ENCODE assay signal across 8 mouse cellular contexts in the genomic region with DNA sequence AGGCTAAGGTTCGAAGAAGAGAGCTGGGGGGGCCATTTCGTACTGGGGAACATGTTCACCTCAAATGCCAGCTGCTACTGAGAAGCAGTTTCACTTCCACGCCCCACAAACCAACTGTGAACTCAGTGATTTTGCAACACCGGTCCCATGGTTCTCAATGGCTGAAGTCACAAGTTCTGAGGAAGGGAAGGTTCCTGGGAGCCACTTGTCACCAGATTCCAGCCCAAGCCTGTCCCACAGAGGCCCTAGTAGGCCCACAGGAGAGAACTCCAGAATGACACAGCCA. TPM values are rescaled to one million over a fixed set of nuclear protein-coding genes. Genes with fewer than 3 reads are reported as not detected.
DNase-seq lines count a peak whose midpoint lies in the region; ATAC-seq and TF ChIP-seq lines count a peak whose summit lies in the region.

No protein-coding gene starts in this region.

- no peaks in the 10 kb centered on the region; the same call in 1 of the 2 replicates for H3K27me3 ChIP-seq in erythroblast, embryonic 14.5 days (ENCODE audit: control insufficient read depth)
- H3K27me3 ChIP-seq in G1E (ENCODE audit: insufficient read depth, low read length): peaks cover 31% of the 10 kb centered on the region
- no peaks in the 10 kb centered on the region for H3K27me3 ChIP-seq in heart, postnatal 0 days (ENCODE audit: control insufficient read depth, insufficient read depth, low read length)
- no peaks in the 10 kb centered on the region for H3K27me3 ChIP-seq in liver, embryonic 14.5 days (ENCODE audit: control insufficient read depth, insufficient read depth, low read length)
- H3K27me3 ChIP-seq in neural tube, embryonic 14.5 days (ENCODE audit: control insufficient read depth, insufficient read depth, low read length): no peaks in the 10 kb centered on the region

- H3K27ac ChIP-seq in heart, postnatal 0 days (ENCODE audit: low read depth): peak overlapping the region; percentile 18; the same call in 1 of the 2 replicates
- no peak overlapping the region for H3K27ac ChIP-seq in liver, embryonic 14.5 days
- no peak overlapping the region for H3K27ac ChIP-seq in neural tube, embryonic 14.5 days (ENCODE audit: low read depth, low read length)

- no peak for TF ChIP-seq CTCF in G1E (IDR thresholded peaks at IDR 0.05; ENCODE audit: low read depth, low read length)
- TF ChIP-seq CTCF in heart, postnatal 0 days (IDR thresholded peaks at IDR 0.05; ENCODE audit: low read depth): no peak
- no peak for TF ChIP-seq CTCF in liver, embryonic 14.5 days (IDR thresholded peaks at IDR 0.05; ENCODE audit: low read depth)

- ATAC-seq in erythroblast, adult 5-6 weeks (replicated peaks; ENCODE audit: low FRiP score, poor library complexity, severe bottlenecking): no peak
- no peak for ATAC-seq in G1E (ENCODE audit: extremely low read depth, insufficient number of reproducible peaks, low FRiP score, poor library complexity, severe bottlenecking)
- no peak for ATAC-seq in heart, postnatal 0 days (ENCODE audit: insufficient read depth, low read depth)
- ATAC-seq in liver, embryonic 14.5 days (ENCODE audit: insufficient read depth): no peak
- ATAC-seq in neural tube, embryonic 14.5 days (ENCODE audit: low read depth): no peak

- WGBS in heart, postnatal 0 days: 96% methylated on average over 4 of the region's 4 CpGs
- 80% methylated on average over 4 of the region's 4 CpGs for WGBS in liver, embryonic 14.5 days (ENCODE audit: insufficient replicate concordance)
- 95% methylated on average over 4 of the region's 4 CpGs for WGBS in neural tube, embryonic 14.5 days

- TF ChIP-seq EP300 in heart, postnatal 0 days (IDR thresholded peaks at IDR 0.05; ENCODE audit: low read depth): no peak
- TF ChIP-seq EP300 in liver, embryonic 14.5 days (IDR thresholded peaks at IDR 0.05; ENCODE audit: low read depth): no peak

- H3K9me3 ChIP-seq in erythroblast, embryonic 14.5 days (ENCODE audit: control insufficient read depth, low read length): no peaks in the 10 kb centered on the region
- no peaks in the 10 kb centered on the region for H3K9me3 ChIP-seq in G1E (replicated peaks)
- no peaks in the 10 kb centered on the region for H3K9me3 ChIP-seq in heart, postnatal 0 days (replicated peaks; ENCODE audit: control insufficient read depth, low read length)
- H3K9me3 ChIP-seq in liver, embryonic 14.5 days (ENCODE audit: control insufficient read depth, low read length): no peaks in the 10 kb centered on the region
- no peaks in the 10 kb centered on the region for H3K9me3 ChIP-seq in neural tube, embryonic 14.5 days (ENCODE audit: control insufficient read depth, low read length)

- peak overlapping the region; percentile 76 for H3K4me3 ChIP-seq in erythroblast, embryonic 14.5 days (replicated peaks)
- H3K4me3 ChIP-seq in G1E (ENCODE audit: low read depth, low read length): peak overlapping the region; percentile 77; the same call in 1 of the 2 replicates
- H3K4me3 ChIP-seq in heart, postnatal 0 days (ENCODE audit: low read depth, low read length): no peak overlapping the region; the same call in 1 of the 2 replicates
- peak overlapping the region; percentile 71 to 72 for H3K4me3 ChIP-seq in liver, embryonic 14.5 days (ENCODE audit: insufficient read depth in 1 of 2, low read depth in 2 of 2, low read length in 2 of 2)
- H3K4me3 ChIP-seq in neural tube, embryonic 14.5 days (ENCODE audit: low read depth, low read length): no peak overlapping the region

- peaks cover 42% of the 10 kb centered on the region for H3K36me3 ChIP-seq in erythroblast, embryonic 14.5 days (ENCODE audit: control insufficient read depth)
- peaks cover 49% of the 10 kb centered on the region for H3K36me3 ChIP-seq in G1E (replicated peaks)
- 0 out of 2 replicates have a peak, but pooled peaks cover 7% of the 10 kb centered on the region for H3K36me3 ChIP-seq in heart, postnatal 0 days (replicated peaks; ENCODE audit: control insufficient read depth, insufficient read depth, low read length)
- no peaks in the 10 kb centered on the region; the same call in 1 of the 2 replicates for H3K36me3 ChIP-seq in liver, embryonic 14.5 days (replicated peaks; ENCODE audit: control insufficient read depth, insufficient read depth, low read depth)
- no peaks in the 10 kb centered on the region for H3K36me3 ChIP-seq in neural tube, embryonic 14.5 days (ENCODE audit: control insufficient read depth, insufficient read depth, low read length)

- H3K9ac ChIP-seq in heart, postnatal 0 days (replicated peaks; ENCODE audit: low read depth, low read length): no peak overlapping the region
- no peak overlapping the region for H3K9ac ChIP-seq in liver, embryonic 14.5 days (replicated peaks)
- no peak overlapping the region for H3K9ac ChIP-seq in neural tube, embryonic 14.5 days (replicated peaks; ENCODE audit: low read depth, low read length)

- intact Hi-C loops in left cerebral cortex, postnatal 36 days (cut with DNase I): no loop called here

- peak overlapping the region; percentile 79 for H3K4me2 ChIP-seq in heart, postnatal 0 days (ENCODE audit: low read depth, low read length)
- peak overlapping the region; percentile 98 for H3K4me2 ChIP-seq in liver, embryonic 14.5 days (ENCODE audit: low read depth)
- peak overlapping the region; percentile 62 for H3K4me2 ChIP-seq in neural tube, embryonic 14.5 days (ENCODE audit: low read depth, low read length)

- peaks cover 58% of the 10 kb centered on the region for H3K4me1 ChIP-seq in erythroblast, embryonic 14.5 days (ENCODE audit: control insufficient read depth)
- peaks cover 28% of the 10 kb centered on the region for H3K4me1 ChIP-seq in G1E (ENCODE audit: insufficient read depth, low read depth, low read length)
- H3K4me1 ChIP-seq in heart, postnatal 0 days (ENCODE audit: control insufficient read depth, insufficient read depth): peaks cover 19% of the 10 kb centered on the region
- peaks cover 14 to 31% of the 10 kb centered on the region in 2 experiments for H3K4me1 ChIP-seq in liver, embryonic 14.5 days (replicated peaks; ENCODE audit: control insufficient read depth in 2 of 2, insufficient read depth in 2 of 2, low read length in 1 of 2)
- peaks cover 6% of the 10 kb centered on the region; the same call in 1 of the 2 replicates for H3K4me1 ChIP-seq in neural tube, embryonic 14.5 days (ENCODE audit: control insufficient read depth, insufficient read depth, low read length)

- no peak for DNase-seq in G1E (ENCODE audit: low spot score)
- no peak for DNase-seq in heart, postnatal 0 days (ENCODE audit: low spot score)
- DNase-seq in liver, embryonic 14.5 days (ENCODE audit: low read depth in 3 of 3, low spot score in 3 of 3): no peak
- no peak for DNase-seq in left cerebral cortex, postnatal 36 days (ENCODE audit: low spot score in 2 of 2)
- DNase-seq in cerebellum, adult 18-20 months: no peak

RNA-seq across cellular contexts. Expression of a gene that starts 1.2 kb away (rescaled TPM):
- polyA plus RNA-seq in erythroblast, embryonic 14.5 days (2012): 4.4 and 5.8 TPM in 2 replicates
- total RNA-seq in erythroblast, adult 5-6 weeks (2015; ENCODE audit: low replicate concordance): 16.7 and 43.5 TPM in 2 replicates
- 51.3 and 55.3 TPM in 2 replicates for total RNA-seq in erythroblast, adult 5-6 weeks (2017; ENCODE audit: low replicate concordance)
- 13.5 and 24.8 TPM in 2 replicates for total RNA-seq in G1E (2014; fragmentation: Nextera tagmentation)
- total RNA-seq in G1E (2017): 27.1 and 32.5 TPM in 2 replicates
- polyA plus RNA-seq in G1E (2012): 21.4 and 22.1 TPM in 2 replicates
- total RNA-seq in heart, postnatal 0 days (2014; rRNA removed; ENCODE audit: low replicate concordance): 72.8 and 75.9 TPM in 2 replicates
- polyA plus RNA-seq in heart, postnatal 0 days (2015; fragmentation: Nextera tagmentation; extraction: Ambion mirVana): 61.7 and 64.3 TPM in 2 replicates
- 61.0 and 71.0 TPM in 2 replicates for polyA plus RNA-seq in liver, embryonic 14.5 days (2012; rRNA removed)
- polyA plus RNA-seq in liver, embryonic 14.5 days (2014; fragmentation: Nextera tagmentation; extraction: Ambion mirVana): 96.9 and 98.5 TPM in 2 replicates
- 58.2 and 79.7 TPM in 2 replicates for polyA plus RNA-seq in neural tube, embryonic 14.5 days (2014; fragmentation: Nextera tagmentation; extraction: Ambion mirVana)
- 10 to 100 TPM; 29.9 to 35.9 TPM for total RNA-seq in left cerebral cortex, postnatal 36 days (2021)

RNA-seq across cellular contexts. Expression of a gene that starts 12.9 kb away (rescaled TPM):
- 0.27 and 0.31 TPM in 2 replicates for polyA plus RNA-seq in erythroblast, embryonic 14.5 days (2012)
- total RNA-seq in erythroblast, adult 5-6 weeks (2015; ENCODE audit: low replicate concordance): not detected in 2 replicates
- total RNA-seq in erythroblast, adult 5-6 weeks (2017; ENCODE audit: low replicate concordance): 1.1 TPM in 2 replicates
- total RNA-seq in G1E (2014; fragmentation: Nextera tagmentation) (not detected in 2 replicates), G1E (2017) (0.05 and 0.12 TPM in 2 replicates)
- polyA plus RNA-seq in G1E (2012): not detected in 2 replicates
- total RNA-seq in heart, postnatal 0 days (2014; rRNA removed; ENCODE audit: low replicate concordance): 1.0 TPM in 1 of 2 replicates, not detected in the other
- polyA plus RNA-seq in heart, postnatal 0 days (2015; fragmentation: Nextera tagmentation; extraction: Ambion mirVana): 0.73 and 0.74 TPM in 2 replicates
- 24.3 and 25.5 TPM in 2 replicates for polyA plus RNA-seq in liver, embryonic 14.5 days (2012; rRNA removed)
- 24.9 and 32.2 TPM in 2 replicates for polyA plus RNA-seq in liver, embryonic 14.5 days (2014; fragmentation: Nextera tagmentation; extraction: Ambion mirVana)
- polyA plus RNA-seq in neural tube, embryonic 14.5 days (2014; fragmentation: Nextera tagmentation; extraction: Ambion mirVana): 0.19 and 0.68 TPM in 2 replicates
- total RNA-seq in left cerebral cortex, postnatal 36 days (2021): under 1 TPM in 1 of 2 experiments, not detected in 1; 0.22 TPM

RNA-seq across cellular contexts. Expression of a gene that starts 22.0 kb away (rescaled TPM):
- 8.3 and 8.7 TPM in 2 replicates for polyA plus RNA-seq in erythroblast, embryonic 14.5 days (2012)
- total RNA-seq in erythroblast, adult 5-6 weeks (2015; ENCODE audit: low replicate concordance): 6.9 and 17.3 TPM in 2 replicates
- total RNA-seq in erythroblast, adult 5-6 weeks (2017; ENCODE audit: low replicate concordance): 24.7 and 26.9 TPM in 2 replicates
- total RNA-seq in G1E (2014; fragmentation: Nextera tagmentation) (29.6 and 44.9 TPM in 2 replicates), G1E (2017) (43.6 and 47.4 TPM in 2 replicates)
- 45.0 and 51.7 TPM in 2 replicates for polyA plus RNA-seq in G1E (2012)
- total RNA-seq in heart, postnatal 0 days (2014; rRNA removed; ENCODE audit: low replicate concordance): 30.1 and 36.0 TPM in 2 replicates
- polyA plus RNA-seq in heart, postnatal 0 days (2015; fragmentation: Nextera tagmentation; extraction: Ambion mirVana): 56.3 and 60.4 TPM in 2 replicates
- polyA plus RNA-seq in liver, embryonic 14.5 days (2012; rRNA removed): 54.1 and 58.2 TPM in 2 replicates
- 62.1 and 70.0 TPM in 2 replicates for polyA plus RNA-seq in liver, embryonic 14.5 days (2014; fragmentation: Nextera tagmentation; extraction: Ambion mirVana)
- polyA plus RNA-seq in neural tube, embryonic 14.5 days (2014; fragmentation: Nextera tagmentation; extraction: Ambion mirVana): 105 and 116 TPM in 2 replicates
- total RNA-seq in left cerebral cortex, postnatal 36 days (2021): 10 to 100 TPM; 48.9 to 49.0 TPM

RNA-seq across cellular contexts. Expression of a gene that starts 26.3 kb away (rescaled TPM):
- 23.3 and 35.9 TPM in 2 replicates for polyA plus RNA-seq in erythroblast, embryonic 14.5 days (2012)
- total RNA-seq in erythroblast, adult 5-6 weeks (2015; ENCODE audit: low replicate concordance): 128 and 133 TPM in 2 replicates
- total RNA-seq in erythroblast, adult 5-6 weeks (2017; ENCODE audit: low replicate concordance): 99.0 and 117 TPM in 2 replicates
- total RNA-seq in G1E (2014; fragmentation: Nextera tagmentation): 21.2 and 28.5 TPM in 2 replicates
- total RNA-seq in G1E (2017): 38.8 and 43.7 TPM in 2 replicates
- polyA plus RNA-seq in G1E (2012): 2.6 and 3.1 TPM in 2 replicates
- 761 and 1,121 TPM in 2 replicates for total RNA-seq in heart, postnatal 0 days (2014; rRNA removed; ENCODE audit: low replicate concordance)
- polyA plus RNA-seq in heart, postnatal 0 days (2015; fragmentation: Nextera tagmentation; extraction: Ambion mirVana): 2,030 and 2,121 TPM in 2 replicates
- 145 and 238 TPM in 2 replicates for polyA plus RNA-seq in liver, embryonic 14.5 days (2012; rRNA removed)
- polyA plus RNA-seq in liver, embryonic 14.5 days (2014; fragmentation: Nextera tagmentation; extraction: Ambion mirVana): 467 and 483 TPM in 2 replicates
- 794 and 891 TPM in 2 replicates for polyA plus RNA-seq in neural tube, embryonic 14.5 days (2014; fragmentation: Nextera tagmentation; extraction: Ambion mirVana)
- 100 to 1,000 TPM; 278 to 343 TPM for total RNA-seq in left cerebral cortex, postnatal 36 days (2021)

RNA-seq across cellular contexts. Expression of a gene that starts 35.2 kb away (rescaled TPM):
- polyA plus RNA-seq in erythroblast, embryonic 14.5 days (2012): 2.9 and 4.6 TPM in 2 replicates
- 30.3 and 40.0 TPM in 2 replicates for total RNA-seq in erythroblast, adult 5-6 weeks (2015; ENCODE audit: low replicate concordance)
- 44.6 and 48.1 TPM in 2 replicates for total RNA-seq in erythroblast, adult 5-6 weeks (2017; ENCODE audit: low replicate concordance)
- total RNA-seq in G1E (2014; fragmentation: Nextera tagmentation): 88.7 and 90.7 TPM in 2 replicates
- total RNA-seq in G1E (2017): 154 and 165 TPM in 2 replicates
- 32.0 and 57.8 TPM in 2 replicates for polyA plus RNA-seq in G1E (2012)
- total RNA-seq in heart, postnatal 0 days (2014; rRNA removed; ENCODE audit: low replicate concordance): 83.5 and 118 TPM in 2 replicates
- 144 and 155 TPM in 2 replicates for polyA plus RNA-seq in heart, postnatal 0 days (2015; fragmentation: Nextera tagmentation; extraction: Ambion mirVana)
- polyA plus RNA-seq in liver, embryonic 14.5 days (2012; rRNA removed): 43.3 and 60.7 TPM in 2 replicates
- polyA plus RNA-seq in liver, embryonic 14.5 days (2014; fragmentation: Nextera tagmentation; extraction: Ambion mirVana): 90.8 and 96.6 TPM in 2 replicates
- polyA plus RNA-seq in neural tube, embryonic 14.5 days (2014; fragmentation: Nextera tagmentation; extraction: Ambion mirVana): 111 and 112 TPM in 2 replicates
- total RNA-seq in left cerebral cortex, postnatal 36 days (2021): 10 to 100 TPM; 48.0 to 50.3 TPM

Comparison
In these comparisons a context has a peak if more than half of its experiments do, and no peak if none do; other contexts are left out.
1. H3K4me3 ChIP-seq: peak in erythroblast, embryonic 14.5 days (single experiment), G1E (single experiment) and liver, embryonic 14.5 days (2 of 2); none in heart, postnatal 0 days (single experiment) and neural tube, embryonic 14.5 days (single experiment).
2. RNA of a gene that starts 12.9 kb away (polyA plus RNA-seq): 24.3 to 32.2 TPM in liver, embryonic 14.5 days; 0.73 to 0.74 TPM in heart, postnatal 0 days, 0.27 to 0.31 TPM in erythroblast, embryonic 14.5 days, 0.19 to 0.68 TPM in neural tube, embryonic 14.5 days and not detected in G1E; every median in the first group is over 10 times any median in the second.
3. Peak in every context shown above with its lines, with median percentiles within 50 percentile points of each other: H3K4me2 ChIP-seq.